Mouse (Mus musculus) limb, embryonic 10.5 days (tissue): ENCODE data around the gene Lap3. TPM values are rescaled to one million over a fixed set of nuclear protein-coding genes. Genes with fewer than 3 reads are reported as not detected.
A peak's percentile ranks its signal among the peaks of the same experiment; 100 is the strongest.

ENCODE experiments used
- DNase-seq: peaks from one replicate; pipeline ENCODE4 v3.0.0-alpha.2; 2017; ENCODE audit warnings: low spot score
- H3K27ac ChIP-seq: fragments of 300-500 bp; sonication (generic); 2 replicates; pipeline ENCODE4 v1.5.1; 2016; ENCODE audit warnings: mild to moderate bottlenecking
- H3K27me3 ChIP-seq: fragments of 300-500 bp; sonication (generic); 2 replicates; pipeline ENCODE4 v1.6.1; 2016; ENCODE audit warnings: low read depth, mild to moderate bottlenecking; ENCODE audit not compliant: poor library complexity, severe bottlenecking
- H3K36me3 ChIP-seq: fragments of 300-500 bp; sonication (generic); 2 replicates; pipeline ENCODE4 v1.6.1; 2016; ENCODE audit warnings: mild to moderate bottlenecking, moderate library complexity
- H3K4me1 ChIP-seq: fragments of 300-500 bp; sonication (generic); 2 replicates; pipeline ENCODE4 v1.6.1; 2016
- H3K4me3 ChIP-seq: fragments of 300-500 bp; sonication (generic); 2 replicates; pipeline ENCODE4 v1.5.1; 2016; ENCODE audit warnings: mild to moderate bottlenecking, moderate library complexity
- H3K9me3 ChIP-seq: fragments of 300-500 bp; sonication (generic); replicated peaks from 2 replicates; pipeline ENCODE4 v1.6.1; 2016; ENCODE audit warnings: mild to moderate bottlenecking
- WGBS: fragments of 180-500 bp; shearing (Covaris S2); methylation state at CpG from one replicate; pipeline ENCODE4 v1.1.7; 2016; 5-methylcytosine and 5-hydroxymethylcytosine counted together
- polyA plus RNA-seq: library from polyadenylated mRNA; unstranded; fragments of >200 nt; fragmentation: Nextera tagmentation; extraction: Ambion mirVana; gene quantifications from 2 replicates; pipeline ENCODE4 v1.2.1, GENCODE M21; 2016

Gene Lap3
- polyA plus RNA-seq, 1 experiment from 2014 or later: 103 TPM

DNA sequence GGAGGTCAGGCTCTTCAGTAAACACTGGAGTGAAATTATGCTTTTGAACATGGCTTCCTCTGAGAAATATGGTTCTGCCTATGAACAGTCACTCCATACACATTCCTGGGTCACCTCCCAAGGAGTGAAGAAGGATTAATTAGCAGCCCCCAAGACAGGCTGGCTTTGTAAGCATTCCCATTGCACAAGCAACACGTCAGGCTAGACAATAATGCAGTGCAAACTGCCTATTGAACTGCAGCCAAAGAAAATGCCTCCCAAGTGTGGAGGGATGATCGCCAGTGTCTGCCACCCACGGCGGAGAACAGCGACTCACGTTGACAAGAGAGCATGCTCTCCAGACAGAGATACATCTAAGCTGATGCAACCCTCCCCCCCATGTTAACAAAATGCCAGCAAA is 16.9 kb upstream of the Lap3 start:
- Histone ChIP-seq H3K27me3 (no peaks in the 10 kb centered on the region), H3K4me1 (peaks cover 5% of the 10 kb centered on the region), H3K4me3 (no peak overlapping the region), H3K36me3 (no peaks in the 10 kb centered on the region), H3K9me3 (no peaks in the 10 kb centered on the region), H3K27ac (no peak overlapping the region)
- 74% methylated on average over 6 of the region's 6 CpGs for WGBS
- peak; percentile 13 for DNase-seq

DNA sequence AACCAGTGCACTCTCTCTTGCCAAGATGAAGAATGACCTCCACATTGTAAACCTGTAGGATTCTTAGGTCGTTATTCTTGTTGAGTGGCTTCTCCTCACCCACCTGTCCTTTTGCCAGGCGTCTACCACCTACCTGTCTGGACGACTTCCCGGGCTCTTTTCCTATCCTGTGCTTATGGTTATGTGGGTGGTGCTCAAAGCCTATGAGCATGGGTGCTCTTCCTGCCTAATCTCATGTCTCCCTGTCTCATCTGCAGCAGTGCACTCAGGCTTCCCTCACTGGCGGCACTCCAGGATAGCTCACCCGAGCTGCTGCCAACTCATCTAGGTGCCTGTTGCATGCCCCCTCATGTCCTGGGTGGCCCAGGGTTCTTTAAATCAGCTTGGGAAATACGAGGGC is 15.6 kb upstream of the Lap3 start:
- H3K36me3 ChIP-seq: no peaks in the 10 kb centered on the region
- H3K27ac ChIP-seq: no peak overlapping the region
- H3K27me3 ChIP-seq: no peaks in the 10 kb centered on the region
- no peak overlapping the region for H3K4me3 ChIP-seq
- peak; percentile 18 for DNase-seq
- H3K4me1 ChIP-seq: peaks cover 5% of the 10 kb centered on the region
- WGBS: 85% methylated on average over 7 of the region's 7 CpGs
- H3K9me3 ChIP-seq: no peaks in the 10 kb centered on the region

DNA sequence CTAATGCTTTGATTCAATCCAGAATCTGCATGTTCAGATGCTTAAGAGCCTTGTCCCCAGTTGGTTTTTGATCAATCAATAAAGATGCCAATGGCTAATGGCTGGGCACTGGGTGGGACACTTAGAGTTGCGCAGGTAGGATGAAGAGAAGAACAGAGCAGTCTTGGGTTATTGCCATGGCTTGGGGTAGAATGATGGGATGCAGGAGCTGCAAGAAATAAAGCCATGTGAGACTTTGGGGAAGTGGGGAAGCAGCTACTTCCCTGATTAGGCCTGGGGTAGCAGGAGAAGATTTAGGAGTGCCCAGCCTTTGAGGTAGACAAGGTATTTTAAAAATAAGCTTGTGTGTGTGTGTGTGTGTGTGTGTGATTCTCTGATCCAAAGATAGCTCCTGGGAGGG is 13.1 kb upstream of the Lap3 start:
- Histone ChIP-seq H3K36me3 (no peaks in the 10 kb centered on the region), H3K4me3 (no peak overlapping the region), H3K27me3 (no peaks in the 10 kb centered on the region), H3K4me1 (no peaks in the 10 kb centered on the region), H3K27ac (no peak overlapping the region), H3K9me3 (no peaks in the 10 kb centered on the region)
- DNase-seq: peak; percentile 8
- 80% methylated on average over 1 of the region's 1 CpGs for WGBS

DNA sequence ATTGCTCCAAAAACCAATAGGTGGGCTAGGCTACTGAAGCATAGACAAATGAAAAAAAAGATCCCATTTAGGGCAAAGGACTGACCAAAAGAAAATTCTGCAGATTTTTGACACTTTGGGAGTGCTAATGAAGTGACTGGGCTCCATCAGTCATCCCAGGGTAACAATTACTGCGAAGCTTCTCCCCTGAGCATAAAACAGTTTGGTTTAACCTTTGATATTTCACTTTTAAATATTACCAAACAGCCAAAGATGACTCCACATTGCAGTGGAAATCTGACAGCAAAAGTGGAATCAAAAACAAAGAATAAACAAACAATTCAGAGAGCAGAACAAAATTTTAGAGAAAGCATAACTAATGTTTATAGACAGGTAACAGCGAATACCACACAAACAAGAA is 12.0 kb upstream of the Lap3 start:
- DNase-seq: no peak
- Histone ChIP-seq H3K27me3 (no peaks in the 10 kb centered on the region), H3K9me3 (no peaks in the 10 kb centered on the region), H3K4me1 (no peaks in the 10 kb centered on the region), H3K4me3 (no peak overlapping the region), H3K27ac (no peak overlapping the region), H3K36me3 (no peaks in the 10 kb centered on the region)
- WGBS: 91% methylated on average over 2 of the region's 2 CpGs

DNA sequence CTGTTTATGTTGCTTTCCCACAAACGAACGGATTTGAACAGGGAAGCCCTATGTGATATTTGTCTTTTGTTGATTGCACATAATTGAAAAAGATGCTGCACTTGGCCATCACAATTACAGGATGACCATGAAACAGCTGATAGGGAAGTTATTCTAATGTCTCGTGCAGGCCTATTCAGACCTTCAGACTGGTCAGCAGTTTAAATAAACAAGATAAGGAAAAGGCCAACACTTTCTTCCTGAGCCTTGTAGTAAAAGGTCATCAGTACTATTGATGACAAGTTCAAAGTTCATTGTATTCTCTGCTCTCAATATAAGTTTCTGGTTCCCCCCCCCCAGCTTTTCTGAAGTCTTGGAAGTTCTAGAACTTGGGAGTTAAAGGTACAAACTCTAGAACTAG is 10.6 kb upstream of the Lap3 start:
- Histone ChIP-seq H3K27ac (no peak overlapping the region), H3K36me3 (no peaks in the 10 kb centered on the region), H3K4me3 (no peak overlapping the region), H3K4me1 (no peaks in the 10 kb centered on the region), H3K9me3 (no peaks in the 10 kb centered on the region), H3K27me3 (no peaks in the 10 kb centered on the region)
- 75% methylated on average over 3 of the region's 3 CpGs for WGBS
- peak; percentile 2 for DNase-seq

DNA sequence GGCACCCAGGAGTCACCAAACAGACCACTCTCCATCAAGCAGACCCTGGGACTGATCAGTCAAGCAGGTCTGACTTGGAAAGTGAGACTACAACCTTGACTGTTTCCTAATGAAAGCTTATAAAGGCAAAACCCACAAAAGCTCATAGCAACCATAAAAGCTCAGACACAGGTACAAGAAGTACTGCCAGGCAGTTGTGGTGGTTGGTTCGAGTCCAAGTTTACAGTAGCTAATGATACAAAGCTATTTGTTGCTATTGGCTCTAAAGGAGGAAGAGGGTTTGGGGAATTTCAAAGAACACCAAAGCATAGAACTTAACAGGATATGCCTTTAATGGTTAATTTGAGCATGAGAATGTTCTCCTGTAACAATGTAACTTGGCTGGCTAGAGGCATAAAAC is 9.5 kb upstream of the Lap3 start:
- Histone ChIP-seq H3K27me3 (no peaks in the 10 kb centered on the region), H3K4me3 (no peak overlapping the region)
- 78% methylated on average over 1 of the region's 1 CpGs for WGBS

DNA sequence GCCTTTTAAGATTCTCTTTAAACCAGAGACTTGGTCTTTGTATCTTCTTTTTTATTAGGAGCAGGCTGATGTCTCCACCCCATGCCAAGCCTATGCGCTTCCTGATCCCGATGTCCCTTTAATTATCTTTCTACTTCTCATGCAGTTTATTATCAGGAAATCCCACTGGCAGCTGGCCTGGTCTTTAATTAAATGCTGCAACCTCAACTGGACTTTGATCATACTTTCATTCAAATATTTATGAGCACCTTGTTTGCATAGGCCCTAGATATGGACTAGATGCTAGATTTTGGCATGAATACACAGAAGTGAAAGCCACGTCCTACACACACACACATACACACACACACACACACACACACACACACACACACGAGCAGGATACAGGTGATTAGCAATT is 1.4 kb upstream of the Lap3 start:
- H3K27ac ChIP-seq: no peak overlapping the region
- DNase-seq: peak; percentile 15
- WGBS: 78% methylated on average over 4 of the region's 4 CpGs
- H3K4me3 ChIP-seq: no peak overlapping the region
- H3K9me3 ChIP-seq: no peaks in the 10 kb centered on the region
- H3K36me3 ChIP-seq: peaks cover 17% of the 10 kb centered on the region
- H3K4me1 ChIP-seq: peaks cover 15% of the 10 kb centered on the region
- H3K27me3 ChIP-seq: no peaks in the 10 kb centered on the region

More for the DNA sequence above, 9.5 kb upstream of the Lap3 start:
- Histone ChIP-seq H3K36me3 (no peaks in the 10 kb centered on the region), H3K9me3 (no peaks in the 10 kb centered on the region), H3K27ac (no peak overlapping the region), H3K4me1 (no peaks in the 10 kb centered on the region)
- peak; percentile 1 for DNase-seq

DNA sequence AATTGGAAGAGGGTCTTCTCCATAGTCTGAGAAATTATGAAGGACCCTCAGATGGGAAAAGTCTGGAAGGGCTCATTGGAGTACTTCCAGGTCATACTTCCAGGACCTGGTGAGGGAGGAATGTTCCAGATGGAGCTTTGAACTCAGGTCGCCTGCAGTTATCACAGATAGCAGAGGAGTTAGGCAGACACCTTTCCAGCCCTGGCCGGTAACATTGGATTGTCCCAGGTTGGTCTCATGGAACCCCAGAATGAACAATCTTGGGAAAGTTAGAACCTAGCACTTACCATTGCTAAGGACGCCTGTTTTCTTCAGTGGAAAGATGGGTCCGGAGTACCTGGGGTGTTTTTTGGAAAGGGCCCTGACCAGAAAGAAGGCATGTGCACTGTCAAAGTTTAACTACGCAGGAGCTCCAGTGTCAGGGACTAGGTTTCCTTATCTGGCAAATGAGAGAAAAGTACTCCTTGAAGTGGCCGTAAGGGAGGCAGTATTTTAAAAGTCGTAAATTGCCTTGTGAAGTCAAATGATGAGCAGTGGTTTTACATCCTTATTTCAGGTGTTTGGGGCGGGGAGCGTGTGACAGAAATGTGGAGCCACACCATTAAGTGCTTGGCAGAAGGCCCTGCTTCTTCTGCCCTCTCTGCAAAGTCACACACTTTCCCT is 1.1 kb downstream of the Lap3 start:
- peak overlapping the region; percentile 80 for H3K4me3 ChIP-seq
- peaks cover 42% of the 10 kb centered on the region for H3K36me3 ChIP-seq
- WGBS: 55% methylated on average over 9 of the region's 9 CpGs
- H3K27me3 ChIP-seq: no peaks in the 10 kb centered on the region
- DNase-seq: no peak
- H3K4me1 ChIP-seq: peaks cover 15% of the 10 kb centered on the region
- peak overlapping the region; percentile 90 for H3K27ac ChIP-seq
- H3K9me3 ChIP-seq: no peaks in the 10 kb centered on the region

DNA sequence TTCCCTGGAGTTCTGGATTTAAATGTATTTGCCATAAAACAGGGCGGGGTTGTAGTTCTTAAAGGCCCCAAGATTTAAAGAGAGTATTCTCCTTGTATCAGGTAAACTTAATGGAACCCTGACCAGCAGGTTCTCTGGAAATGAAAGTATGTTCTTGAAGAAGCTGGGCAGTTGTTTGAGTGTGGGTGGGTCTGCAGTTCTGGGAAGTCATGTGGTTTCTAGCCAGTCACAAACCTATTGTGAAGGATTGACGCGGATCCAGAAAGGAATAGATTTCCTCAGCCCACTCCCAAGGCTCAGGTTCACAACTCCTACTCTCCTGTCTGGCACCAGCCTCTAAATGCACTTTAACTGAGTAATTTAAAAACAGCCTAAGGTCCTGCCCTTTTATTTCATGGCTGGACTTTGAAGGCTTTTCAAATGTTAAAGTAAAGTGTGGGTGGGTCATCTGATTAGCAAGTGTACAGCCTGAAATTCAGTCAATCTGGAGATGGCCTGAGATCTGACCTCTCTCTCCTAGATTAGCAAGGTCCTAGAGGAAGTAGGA is 2.3 kb downstream of the Lap3 start:
- Histone ChIP-seq H3K27me3 (no peaks in the 10 kb centered on the region), H3K27ac (no peak overlapping the region), H3K36me3 (peaks cover 55% of the 10 kb centered on the region), H3K9me3 (no peaks in the 10 kb centered on the region), H3K4me3 (no peak overlapping the region), H3K4me1 (peaks cover 15% of the 10 kb centered on the region)
- no peak for DNase-seq
- 90% methylated on average over 3 of the region's 3 CpGs for WGBS

DNA sequence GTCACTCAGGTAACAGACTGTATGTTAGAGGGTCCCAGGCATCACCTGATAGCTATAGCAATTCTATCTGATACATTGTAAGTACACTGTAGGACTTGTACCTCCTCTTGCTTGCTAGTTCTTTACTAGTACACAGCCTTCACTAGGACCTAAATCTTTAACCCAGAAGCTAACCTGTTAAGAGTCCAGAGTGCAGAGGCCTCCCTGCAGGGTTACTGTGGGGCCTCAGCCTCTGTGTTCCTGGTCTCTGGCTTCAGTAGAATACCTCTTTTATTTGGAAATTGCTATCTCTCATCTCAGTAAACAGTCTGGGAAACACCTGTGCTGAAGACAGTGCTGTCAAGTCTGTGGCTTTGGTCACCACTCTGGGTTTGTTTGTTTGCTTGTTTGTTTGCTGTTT is 2.9 kb downstream of the Lap3 start:
- Histone ChIP-seq H3K27ac (no peak overlapping the region), H3K4me1 (peaks cover 15% of the 10 kb centered on the region), H3K27me3 (no peaks in the 10 kb centered on the region), H3K9me3 (no peaks in the 10 kb centered on the region), H3K4me3 (no peak overlapping the region), H3K36me3 (peaks cover 59% of the 10 kb centered on the region)
- DNase-seq: no peak

DNA sequence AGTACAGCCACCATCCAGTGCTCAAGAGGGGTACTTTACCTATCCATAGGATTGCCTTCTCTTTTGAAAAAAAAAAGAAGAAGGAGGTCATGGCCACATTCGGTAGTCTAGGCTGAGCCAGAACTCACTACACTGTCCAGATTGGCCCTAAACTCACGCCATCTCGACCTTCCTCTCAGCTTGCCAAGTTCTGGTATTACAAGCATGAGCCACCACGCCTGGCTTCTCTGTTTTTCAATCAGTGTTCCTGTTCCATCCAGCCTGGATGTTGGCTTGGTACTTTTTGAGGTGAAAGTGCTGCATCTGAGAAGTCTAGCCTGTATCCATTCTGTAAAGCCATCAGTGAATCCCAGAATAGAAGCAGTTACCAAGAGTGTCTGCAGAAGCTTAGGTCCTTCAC is 3.3 kb downstream of the Lap3 start:
- peaks cover 63% of the 10 kb centered on the region for H3K36me3 ChIP-seq
- DNase-seq: no peak
- 94% methylated on average over 4 of the region's 4 CpGs for WGBS

DNA sequence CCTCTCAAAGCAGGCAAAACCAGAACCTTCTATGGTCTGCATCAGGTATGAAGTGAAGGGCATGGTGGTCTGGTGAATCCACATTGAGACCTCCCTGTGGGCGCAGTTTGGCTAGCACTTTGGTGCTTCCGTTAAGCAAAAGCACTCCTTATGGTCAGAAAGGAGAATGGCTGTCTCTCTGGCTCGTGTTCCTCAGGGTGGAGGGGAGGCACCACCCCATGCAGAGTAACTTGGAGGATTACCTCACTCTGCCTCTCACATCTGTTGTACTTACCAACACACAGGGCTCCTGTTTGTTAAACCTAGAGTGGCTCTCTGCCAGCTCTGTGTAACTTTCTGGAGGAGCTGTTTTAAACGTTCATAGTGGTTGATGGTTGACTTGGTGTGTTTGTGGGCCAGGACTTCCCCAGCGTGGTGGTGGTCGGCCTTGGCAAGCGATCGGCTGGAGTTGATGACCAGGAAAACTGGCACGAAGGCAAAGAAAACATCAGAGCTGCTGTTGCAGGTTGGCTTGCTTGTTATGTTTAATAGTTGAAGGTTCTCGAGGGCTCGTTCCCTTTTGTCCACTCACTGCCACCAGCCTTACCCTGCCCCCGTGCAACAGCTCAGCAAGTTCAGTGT is 3.9 kb downstream of the Lap3 start:
- H3K27me3 ChIP-seq: no peaks in the 10 kb centered on the region
- H3K36me3 ChIP-seq: peaks cover 69% of the 10 kb centered on the region
- no peak overlapping the region for H3K4me3 ChIP-seq
- WGBS: 93% methylated on average over 12 of the region's 12 CpGs
- H3K4me1 ChIP-seq: peaks cover 15% of the 10 kb centered on the region
- no peak for DNase-seq
- no peak overlapping the region for H3K27ac ChIP-seq
- H3K9me3 ChIP-seq: no peaks in the 10 kb centered on the region

More for the DNA sequence above, 3.3 kb downstream of the Lap3 start:
- H3K4me3 ChIP-seq: no peak overlapping the region
- H3K27me3 ChIP-seq: no peaks in the 10 kb centered on the region
- no peak overlapping the region for H3K27ac ChIP-seq
- H3K4me1 ChIP-seq: peaks cover 15% of the 10 kb centered on the region
- H3K9me3 ChIP-seq: no peaks in the 10 kb centered on the region

DNA sequence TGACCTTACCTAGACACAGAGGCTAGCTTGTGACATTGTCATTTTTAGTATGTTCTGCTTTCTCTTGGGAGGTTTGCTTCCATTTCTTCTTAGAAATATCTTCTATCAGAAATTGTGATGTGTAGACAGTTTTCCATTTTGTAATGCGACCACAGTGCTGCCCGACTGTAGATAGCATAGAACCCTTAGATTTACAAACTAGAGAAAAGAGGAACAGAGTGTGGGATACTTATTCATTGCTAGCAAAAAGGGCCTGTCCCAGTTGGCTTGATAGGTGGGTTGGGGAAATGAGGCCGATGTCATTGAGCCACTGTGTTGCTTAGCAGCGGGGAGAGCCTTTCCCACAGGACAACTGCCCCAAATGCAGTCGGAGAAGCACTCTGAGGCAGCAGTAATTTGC is 4.4 kb downstream of the Lap3 start:
- Histone ChIP-seq H3K9me3 (no peaks in the 10 kb centered on the region), H3K4me1 (peaks cover 15% of the 10 kb centered on the region), H3K27me3 (no peaks in the 10 kb centered on the region), H3K27ac (no peak overlapping the region), H3K4me3 (no peak overlapping the region), H3K36me3 (peaks cover 74% of the 10 kb centered on the region)
- WGBS: 92% methylated on average over 5 of the region's 5 CpGs
- no peak for DNase-seq
